Comparison of ENCODE assay signal across 26 mouse cellular contexts in genomic region chr8:122251739-122252138, GRCm38 (mm10).
"Had no signal": no experiment of that assay in that cellular context is flagged by ENCODE, and none has a peak within 500 bp of the region (broad histone marks: within the 10 kb centered on the region; RNA-seq: fewer than 3 reads in every experiment).

No protein-coding gene starts in this region.

- H3K27me3 ChIP-seq: forebrain, embryonic 15.5 days had no signal

- ATAC-seq: forebrain, embryonic 13.5 days; forebrain, embryonic 14.5 days; forebrain, embryonic 15.5 days; forebrain, embryonic 16.5 days; forebrain, postnatal 0 days had no signal

- H3K9ac ChIP-seq: embryonic facial prominence, embryonic 12.5 days; embryonic facial prominence, embryonic 15.5 days; forebrain, embryonic 12.5 days; forebrain, embryonic 13.5 days; forebrain, embryonic 15.5 days; forebrain, postnatal 0 days had no signal

- H3K9me3 ChIP-seq: embryonic facial prominence, embryonic 10.5 days; embryonic facial prominence, embryonic 12.5 days; embryonic facial prominence, embryonic 13.5 days; embryonic facial prominence, embryonic 15.5 days; forebrain, embryonic 10.5 days; forebrain, embryonic 12.5 days; forebrain, embryonic 13.5 days; forebrain, embryonic 15.5 days had no signal

- DNase-seq: cerebellum, adult 8-10 months; cerebellum, adult 9-10 months; cerebellum, adult 9-11 months; cerebellum, postnatal 25 days; cerebellum, postnatal 36 days; embryo, embryonic 11 days; forebrain, postnatal 0 days; gastrocnemius, adult 2 months; gastrocnemius, postnatal 10 days; gastrocnemius, postnatal 14 days; gastrocnemius, postnatal 25 days; gastrocnemius, postnatal 36 days; heart, adult 11 months; heart, adult 18-20 months; heart, adult 2 months had no signal

- H3K4me3 ChIP-seq: embryonic facial prominence, embryonic 10.5 days; embryonic facial prominence, embryonic 12.5 days; embryonic facial prominence, embryonic 13.5 days; embryonic facial prominence, embryonic 15.5 days; erythroblast, embryonic 14.5 days; forebrain, embryonic 10.5 days; forebrain, embryonic 12.5 days; forebrain, embryonic 13.5 days; forebrain, embryonic 15.5 days; gastrocnemius, adult 2 months; heart, adult 2 months had no signal

- H3K27ac ChIP-seq: embryonic facial prominence, embryonic 10.5 days; embryonic facial prominence, embryonic 12.5 days; embryonic facial prominence, embryonic 13.5 days; embryonic facial prominence, embryonic 15.5 days; forebrain, embryonic 10.5 days; forebrain, embryonic 12.5 days; forebrain, embryonic 13.5 days; forebrain, embryonic 15.5 days; gastrocnemius, adult 2 months; heart, adult 2 months had no signal

- H3K4me1 ChIP-seq: forebrain, embryonic 13.5 days had no signal

- H3K36me3 ChIP-seq: embryonic facial prominence, embryonic 10.5 days; embryonic facial prominence, embryonic 12.5 days; embryonic facial prominence, embryonic 13.5 days; embryonic facial prominence, embryonic 15.5 days; forebrain, embryonic 10.5 days; forebrain, embryonic 12.5 days; forebrain, embryonic 15.5 days had no signal

- H3K4me2 ChIP-seq: embryonic facial prominence, embryonic 12.5 days; embryonic facial prominence, embryonic 13.5 days; embryonic facial prominence, embryonic 15.5 days; forebrain, embryonic 12.5 days; forebrain, embryonic 13.5 days; forebrain, embryonic 15.5 days had no signal
